Mouse (Mus musculus) liver, adult 2 months (tissue): ENCODE measurements around the gene Nipal4.

ENCODE experiments used
- CTCF ChIP-seq: fragments of 200-500 bp; IDR thresholded peaks from 2 replicates; pipeline ENCODE4 v1.5.1; 2011; ENCODE audit warnings: low read depth, low read length, control low read depth
- POLR2A ChIP-seq: fragments of 200-500 bp; IDR thresholded peaks from 2 replicates; pipeline ENCODE4 v1.6.1; 2011; ENCODE audit warnings: low read length, control low read depth; ENCODE audit not compliant: insufficient read depth; ENCODE audit errors: extremely low read depth

DNA sequence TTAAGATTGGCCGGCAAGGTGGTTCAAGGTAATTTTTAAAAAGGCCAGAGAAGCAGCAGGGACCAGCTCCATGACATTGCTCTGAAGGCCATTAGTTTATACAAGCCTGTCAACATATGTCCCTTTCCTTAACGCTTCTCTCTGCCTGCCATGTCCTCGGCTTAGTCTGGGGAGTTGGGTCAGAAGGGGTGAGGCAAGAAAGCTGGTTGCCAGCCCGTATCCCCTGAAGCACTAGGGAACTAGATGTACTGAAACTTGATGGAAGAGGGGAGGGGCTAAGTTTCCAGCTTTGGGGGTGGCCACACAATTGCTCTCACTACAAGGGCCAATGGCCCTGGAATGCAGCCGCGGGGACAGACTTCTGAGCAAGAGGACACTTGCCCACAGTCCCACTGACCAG, 23.0 kb downstream of the Nipal4 start:
- TF ChIP-seq POLR2A: no peak
- no peak for TF ChIP-seq CTCF
